Mouse (Mus musculus) limb, embryonic 12.5 days (tissue): ENCODE data around the gene Ebf3. TPM values are rescaled to one million over a fixed set of nuclear protein-coding genes. Genes with fewer than 3 reads are reported as not detected.
A peak's percentile ranks its signal among the peaks of the same experiment; 100 is the strongest.

ENCODE experiments used
- ATAC-seq: fragments of 200-750 bp; cut with Nextera tagmentation; 2 replicates; pipeline ENCODE4 v1.8.0; 2017; ENCODE audit warnings: low read depth, moderate TSS enrichment; ENCODE audit not compliant: insufficient number of reproducible peaks, insufficient read depth, low FRiP score, low TSS enrichment
- H3K27ac ChIP-seq: fragments of 300-500 bp; sonication (generic); 2 replicates; pipeline ENCODE4 v1.5.1; 2016; ENCODE audit warnings: mild to moderate bottlenecking, moderate library complexity
- H3K27me3 ChIP-seq: fragments of 300-500 bp; sonication (generic); 2 replicates; pipeline ENCODE4 v1.6.1; 2016; ENCODE audit warnings: mild to moderate bottlenecking, moderate library complexity
- H3K36me3 ChIP-seq: fragments of 300-500 bp; sonication (generic); 2 replicates; pipeline ENCODE4 v1.6.1; 2016; ENCODE audit warnings: mild to moderate bottlenecking, moderate library complexity
- H3K4me1 ChIP-seq: fragments of 300-500 bp; sonication (generic); replicated peaks from 2 replicates; pipeline ENCODE4 v1.6.1; 2016
- H3K4me2 ChIP-seq: fragments of 300-500 bp; sonication (generic); 2 replicates; pipeline ENCODE4 v1.6.1; 2016; ENCODE audit warnings: mild to moderate bottlenecking, moderate library complexity
- H3K4me3 ChIP-seq: fragments of 300-500 bp; sonication (generic); replicated peaks from 2 replicates; pipeline ENCODE4 v1.5.1; 2016; ENCODE audit warnings: mild to moderate bottlenecking
- H3K9ac ChIP-seq: fragments of 300-500 bp; sonication (generic); replicated peaks from 2 replicates; pipeline ENCODE4 v1.6.1; 2016; ENCODE audit warnings: mild to moderate bottlenecking, moderate library complexity
- H3K9me3 ChIP-seq: fragments of 300-500 bp; sonication (generic); 2 replicates; pipeline ENCODE4 v1.6.1; 2016; ENCODE audit warnings: mild to moderate bottlenecking, moderate library complexity
- WGBS: fragments of 180-500 bp; shearing (Covaris S2); methylation state at CpG from one replicate; pipeline ENCODE4 v1.1.7; 2016; 5-methylcytosine and 5-hydroxymethylcytosine counted together
- polyA plus RNA-seq: library from polyadenylated mRNA; unstranded; fragments of >200 nt; fragmentation: Nextera tagmentation; extraction: Ambion mirVana; gene quantifications from 2 replicates; pipeline ENCODE4 v1.2.1, GENCODE M21; 2016

Ebf3 gene
- polyA plus RNA-seq, 1 experiment from 2014 or later = 17.6 TPM

- H3K4me3 ChIP-seq = no peak overlapping the region
- peak; percentile 8; the same call in 1 of the 2 replicates for ATAC-seq
- peaks cover 69% of the 10 kb centered on the region for H3K36me3 ChIP-seq
- no peaks in the 10 kb centered on the region for H3K9me3 ChIP-seq
- H3K9ac ChIP-seq = no peak overlapping the region
- H3K4me1 ChIP-seq = peaks cover 3% of the 10 kb centered on the region; the same call in 1 of the 2 replicates
- H3K27me3 ChIP-seq = peaks cover 5% of the 10 kb centered on the region; the same call in 1 of the 2 replicates
- H3K4me2 ChIP-seq = no peak overlapping the region
- 88% methylated on average over 23 of the region's 23 CpGs for WGBS
- H3K27ac ChIP-seq = no peak overlapping the region
These were observed 116.9 kb downstream of the Ebf3 start for GRCm38 (mm10) chr7:137197118-137198030.

DNA sequence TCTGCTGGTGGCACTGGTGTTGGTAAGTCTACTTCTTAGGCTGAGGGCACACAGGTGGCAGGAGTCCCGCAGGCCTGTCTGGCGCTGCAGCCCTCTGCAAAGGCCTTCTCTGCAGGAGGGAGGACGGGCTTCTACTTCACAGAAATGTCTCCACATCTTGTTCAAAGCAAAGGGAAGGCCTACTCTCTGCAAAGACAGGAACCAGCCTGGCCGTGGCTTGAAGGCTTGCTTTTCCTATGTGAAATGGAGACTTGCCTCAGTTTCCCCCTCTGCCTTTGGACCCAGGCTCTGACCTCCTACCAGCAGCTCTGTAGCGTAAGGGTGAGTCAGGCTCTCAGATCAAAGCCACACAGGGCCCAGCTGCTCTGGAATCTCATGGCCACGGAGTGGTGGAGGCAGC is 117.7 kb downstream of the Ebf3 start:
- Histone ChIP-seq H3K9me3 (no peaks in the 10 kb centered on the region), H3K4me3 (no peak overlapping the region), H3K4me2 (no peak overlapping the region), H3K9ac (no peak overlapping the region; the same call in 1 of the 2 replicates), H3K4me1 (0 out of 2 replicates have a peak, but pooled peaks cover 3% of the 10 kb centered on the region), H3K27me3 (no peaks in the 10 kb centered on the region), H3K27ac (no peak overlapping the region), H3K36me3 (peaks cover 64% of the 10 kb centered on the region)
- no peak for ATAC-seq
- 75% methylated on average over 6 of the region's 6 CpGs for WGBS

DNA sequence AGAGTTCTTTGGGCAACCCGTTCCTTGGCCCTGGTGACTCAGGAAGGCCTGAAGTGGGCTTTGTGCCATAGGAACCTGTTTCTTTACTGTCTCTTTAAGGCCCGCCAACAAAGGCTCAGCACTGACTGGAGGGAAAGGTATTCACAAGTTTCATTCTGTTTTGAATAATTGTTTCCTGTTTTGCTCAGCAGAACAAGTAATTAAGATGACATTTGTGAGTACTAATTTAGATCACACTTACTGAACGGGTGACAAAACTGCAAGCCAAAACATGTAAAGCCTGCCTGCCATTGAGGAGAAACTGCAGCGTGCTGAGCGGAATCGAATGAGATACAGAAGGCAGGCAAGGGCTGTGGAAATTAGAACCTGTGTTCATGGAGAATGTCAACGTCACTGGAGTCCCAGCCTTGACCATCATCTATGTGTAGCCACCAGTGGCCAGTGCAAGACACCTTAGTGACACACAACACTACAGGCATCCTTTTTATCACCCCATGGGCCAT is 121.4 kb downstream of the Ebf3 start:
- no peak overlapping the region for H3K4me2 ChIP-seq
- H3K9me3 ChIP-seq = no peaks in the 10 kb centered on the region
- no peaks in the 10 kb centered on the region for H3K27me3 ChIP-seq
- no peak overlapping the region for H3K4me3 ChIP-seq
- H3K4me1 ChIP-seq = 0 out of 2 replicates have a peak, but pooled peaks cover 3% of the 10 kb centered on the region
- H3K9ac ChIP-seq = no peak overlapping the region
- ATAC-seq = no peak
- no peak overlapping the region for H3K27ac ChIP-seq
- peaks cover 28% of the 10 kb centered on the region for H3K36me3 ChIP-seq
- WGBS = 60% methylated on average over 7 of the region's 7 CpGs

GRCm38 (mm10) chr7:137191889-137192288 is 122.4 kb downstream of the Ebf3 start:
- no peaks in the 10 kb centered on the region for H3K9me3 ChIP-seq
- H3K27ac ChIP-seq = no peak overlapping the region
- no peak overlapping the region for H3K4me2 ChIP-seq
- no peak overlapping the region for H3K9ac ChIP-seq
- H3K4me1 ChIP-seq = 0 out of 2 replicates have a peak, but pooled peaks cover 3% of the 10 kb centered on the region
- WGBS = 59% methylated on average over 12 of the region's 12 CpGs
- peaks cover 19% of the 10 kb centered on the region for H3K36me3 ChIP-seq
- H3K27me3 ChIP-seq = no peaks in the 10 kb centered on the region
- ATAC-seq = no peak
- no peak overlapping the region for H3K4me3 ChIP-seq

DNA sequence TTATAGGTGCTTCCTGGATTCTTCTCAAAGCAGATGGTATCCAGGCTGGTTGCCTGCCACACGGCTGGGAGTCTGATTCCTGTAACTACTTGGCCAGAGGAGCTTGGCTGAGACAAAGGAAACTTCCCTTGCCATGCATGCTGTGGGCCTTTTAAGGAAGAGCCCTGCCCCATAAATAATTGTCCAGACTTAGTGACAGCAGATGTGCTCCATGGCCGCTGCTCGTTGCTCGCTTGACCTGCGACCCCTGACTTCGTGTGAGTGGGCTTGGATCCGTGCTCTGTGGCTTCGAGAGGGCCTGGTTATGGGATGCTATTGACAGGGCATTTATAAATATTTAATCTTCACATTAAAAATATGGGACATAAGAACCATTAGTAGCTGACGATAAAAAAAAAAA is 142.0 kb downstream of the Ebf3 start:
- Histone ChIP-seq H3K4me3 (no peak overlapping the region), H3K27ac (no peak overlapping the region), H3K36me3 (no peaks in the 10 kb centered on the region), H3K9me3 (peaks cover 3% of the 10 kb centered on the region), H3K9ac (no peak overlapping the region), H3K27me3 (peaks cover 8% of the 10 kb centered on the region), H3K4me1 (no peaks in the 10 kb centered on the region), H3K4me2 (no peak overlapping the region)
- ATAC-seq = no peak
- 34% methylated on average over 9 of the region's 9 CpGs for WGBS

DNA sequence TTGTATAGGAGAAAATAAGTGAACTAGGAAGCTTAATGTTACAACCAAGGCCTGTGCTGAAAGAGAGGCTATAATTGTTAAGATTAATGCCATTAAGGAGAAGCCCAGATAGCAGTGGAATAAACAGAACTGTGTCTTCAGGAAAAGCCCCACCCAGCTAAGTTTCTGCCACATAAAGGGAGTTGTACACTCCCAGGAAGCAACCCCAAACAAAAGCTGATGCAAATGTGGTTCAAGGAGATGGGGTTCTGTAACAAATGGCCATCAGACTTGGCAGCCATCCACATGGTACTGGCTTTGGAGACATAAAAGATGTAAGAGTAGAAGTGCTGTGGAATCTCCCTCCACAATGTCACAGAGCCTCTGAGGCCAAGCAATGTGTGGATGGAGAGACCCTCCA is 155.2 kb downstream of the Ebf3 start:
- Histone ChIP-seq H3K9ac (no peak overlapping the region), H3K36me3 (no peaks in the 10 kb centered on the region), H3K27ac (no peak overlapping the region), H3K9me3 (no peaks in the 10 kb centered on the region), H3K4me1 (no peaks in the 10 kb centered on the region), H3K4me3 (no peak overlapping the region), H3K27me3 (no peaks in the 10 kb centered on the region), H3K4me2 (no peak overlapping the region)
- ATAC-seq = no peak

GRCm38 (mm10) chr7:137154623-137155022 is 159.6 kb downstream of the Ebf3 start:
- H3K27me3 ChIP-seq = peaks cover 12% of the 10 kb centered on the region
- no peaks in the 10 kb centered on the region for H3K36me3 ChIP-seq
- no peak overlapping the region for H3K27ac ChIP-seq
- 72% methylated on average over 2 of the region's 2 CpGs for WGBS
- H3K9me3 ChIP-seq = no peaks in the 10 kb centered on the region
- H3K9ac ChIP-seq = no peak overlapping the region
- H3K4me3 ChIP-seq = no peak overlapping the region
- 0 out of 2 replicates have a peak, but pooled peaks cover 3% of the 10 kb centered on the region for H3K4me1 ChIP-seq
- ATAC-seq = no peak
- no peak overlapping the region for H3K4me2 ChIP-seq

DNA sequence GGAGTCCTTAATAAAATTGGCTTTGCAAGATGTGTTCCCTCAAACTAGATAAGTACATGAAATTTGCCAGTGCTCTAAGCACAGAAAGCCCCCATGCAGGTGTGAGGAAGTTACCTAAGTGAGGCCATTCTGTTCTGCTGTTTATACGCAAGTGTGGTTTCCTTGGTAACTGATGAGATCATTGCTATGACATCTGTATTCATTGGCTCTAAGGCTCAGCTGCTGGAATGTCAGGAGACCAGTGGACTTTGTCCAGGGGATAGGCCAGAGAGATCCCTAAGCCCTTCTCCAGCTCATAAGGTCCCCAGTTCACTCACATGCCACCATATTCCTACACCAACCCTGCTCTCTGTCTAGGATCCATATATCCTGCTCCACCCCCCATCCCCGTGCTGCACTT is 162.4 kb downstream of the Ebf3 start:
- Histone ChIP-seq H3K4me3 (no peak overlapping the region), H3K9me3 (no peaks in the 10 kb centered on the region), H3K27ac (no peak overlapping the region), H3K4me2 (no peak overlapping the region), H3K4me1 (peaks cover 26% of the 10 kb centered on the region), H3K27me3 (peaks cover 27% of the 10 kb centered on the region), H3K9ac (no peak overlapping the region), H3K36me3 (no peaks in the 10 kb centered on the region)
- ATAC-seq = no peak
- WGBS = 94% methylated on average over 2 of the region's 2 CpGs

GRCm38 (mm10) chr7:137147101-137147500 is 167.1 kb downstream of the Ebf3 start:
- Histone ChIP-seq H3K4me3 (no peak overlapping the region), H3K36me3 (no peaks in the 10 kb centered on the region), H3K4me2 (peak overlapping the region; percentile 33), H3K27ac (no peak overlapping the region), H3K4me1 (peaks cover 47% of the 10 kb centered on the region), H3K27me3 (peaks cover 28% of the 10 kb centered on the region), H3K9ac (no peak overlapping the region), H3K9me3 (0 out of 2 replicates have a peak, but pooled peaks cover 8% of the 10 kb centered on the region)
- WGBS = 16% methylated on average over 12 of the region's 12 CpGs
- no peak for ATAC-seq
